Mouse (Mus musculus) limb, embryonic 12.5 days (tissue): ENCODE results near the gene E130309D02Rik. TPM values are rescaled to one million over a fixed set of nuclear protein-coding genes. Genes with fewer than 3 reads are reported as not detected.

Source experiments
- ATAC-seq: fragments of 200-750 bp; cut with Nextera tagmentation; 2 replicates; pipeline ENCODE4 v1.8.0; 2017; ENCODE audit warnings: low read depth, moderate TSS enrichment; ENCODE audit not compliant: insufficient number of reproducible peaks, insufficient read depth, low FRiP score, low TSS enrichment
- H3K27ac ChIP-seq: fragments of 300-500 bp; sonication (generic); 2 replicates; pipeline ENCODE4 v1.5.1; 2016; ENCODE audit warnings: mild to moderate bottlenecking, moderate library complexity
- H3K27me3 ChIP-seq: fragments of 300-500 bp; sonication (generic); 2 replicates; pipeline ENCODE4 v1.6.1; 2016; ENCODE audit warnings: mild to moderate bottlenecking, moderate library complexity
- H3K36me3 ChIP-seq: fragments of 300-500 bp; sonication (generic); 2 replicates; pipeline ENCODE4 v1.6.1; 2016; ENCODE audit warnings: mild to moderate bottlenecking, moderate library complexity
- H3K4me1 ChIP-seq: fragments of 300-500 bp; sonication (generic); replicated peaks from 2 replicates; pipeline ENCODE4 v1.6.1; 2016
- H3K4me2 ChIP-seq: fragments of 300-500 bp; sonication (generic); 2 replicates; pipeline ENCODE4 v1.6.1; 2016; ENCODE audit warnings: mild to moderate bottlenecking, moderate library complexity
- H3K4me3 ChIP-seq: fragments of 300-500 bp; sonication (generic); replicated peaks from 2 replicates; pipeline ENCODE4 v1.5.1; 2016; ENCODE audit warnings: mild to moderate bottlenecking
- H3K9ac ChIP-seq: fragments of 300-500 bp; sonication (generic); replicated peaks from 2 replicates; pipeline ENCODE4 v1.6.1; 2016; ENCODE audit warnings: mild to moderate bottlenecking, moderate library complexity
- H3K9me3 ChIP-seq: fragments of 300-500 bp; sonication (generic); 2 replicates; pipeline ENCODE4 v1.6.1; 2016; ENCODE audit warnings: mild to moderate bottlenecking, moderate library complexity
- WGBS: fragments of 180-500 bp; shearing (Covaris S2); methylation state at CpG from one replicate; pipeline ENCODE4 v1.1.7; 2016; 5-methylcytosine and 5-hydroxymethylcytosine counted together
- polyA plus RNA-seq: library from polyadenylated mRNA; unstranded; fragments of >200 nt; fragmentation: Nextera tagmentation; extraction: Ambion mirVana; gene quantifications from 2 replicates; pipeline ENCODE4 v1.2.1, GENCODE M21; 2016

The E130309D02Rik gene
- polyA plus RNA-seq, 1 experiment from 2014 or later = 53.9 TPM

DNA sequence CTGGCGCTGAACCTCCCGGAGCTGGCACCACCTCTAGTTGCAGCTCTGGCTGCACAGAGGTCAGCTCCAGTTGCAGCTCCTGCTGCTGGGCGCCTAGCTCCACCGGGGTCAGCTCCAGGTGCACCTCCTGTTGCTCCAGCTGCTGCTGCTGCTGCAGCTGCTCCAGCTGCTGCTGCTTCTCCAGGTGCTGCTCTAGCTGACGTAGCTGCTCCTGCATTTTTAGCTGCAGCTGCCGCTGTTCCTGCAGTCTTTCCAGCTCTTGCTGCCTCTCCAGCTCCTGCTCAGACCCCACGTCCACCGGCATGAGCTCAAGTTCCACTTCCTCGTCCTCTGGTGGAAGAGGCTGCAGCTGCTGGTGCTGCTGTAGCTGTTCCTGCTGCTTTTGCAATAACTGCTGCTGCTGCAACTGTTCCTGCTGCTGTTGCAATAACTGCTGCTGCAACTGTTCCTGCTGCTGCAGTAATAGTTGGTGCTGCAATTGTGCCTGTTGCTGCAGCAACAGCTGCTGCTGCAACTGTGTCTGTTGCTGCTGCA, 26.7 kb downstream of the E130309D02Rik start:
- no peak for ATAC-seq
- no peaks in the 10 kb centered on the region for H3K9me3 ChIP-seq
- peak overlapping the region; percentile 37; the same call in 1 of the 2 replicates for H3K9ac ChIP-seq
- peaks cover 18% of the 10 kb centered on the region for H3K4me1 ChIP-seq
- peak overlapping the region; percentile 57 for H3K4me2 ChIP-seq
- H3K27ac ChIP-seq = no peak overlapping the region
- WGBS = 8% methylated on average over 9 of the region's 9 CpGs
- peak overlapping the region; percentile 36 for H3K4me3 ChIP-seq
- H3K36me3 ChIP-seq = no peaks in the 10 kb centered on the region
- peaks cover 96% of the 10 kb centered on the region for H3K27me3 ChIP-seq

- under 1% methylated on average over 48 of the region's 48 CpGs for WGBS
- Histone ChIP-seq H3K27me3 (peaks cover 94% of the 10 kb centered on the region), H3K9me3 (no peaks in the 10 kb centered on the region), H3K27ac (no peak overlapping the region), H3K4me1 (peaks cover 16% of the 10 kb centered on the region), H3K36me3 (no peaks in the 10 kb centered on the region), H3K4me2 (peak overlapping the region; percentile 57), H3K9ac (peak overlapping the region; percentile 37), H3K4me3 (peak overlapping the region; percentile 36)
- ATAC-seq = no peak
These were observed 27.3 kb downstream of the E130309D02Rik start for GRCm38 (mm10) chr5:143287774-143288328.

- no peak for ATAC-seq
- Histone ChIP-seq H3K9ac (no peak overlapping the region), H3K4me2 (no peak overlapping the region), H3K36me3 (no peaks in the 10 kb centered on the region), H3K27ac (no peak overlapping the region), H3K9me3 (no peaks in the 10 kb centered on the region), H3K27me3 (peaks cover 83% of the 10 kb centered on the region), H3K4me1 (peaks cover 16% of the 10 kb centered on the region), H3K4me3 (no peak overlapping the region)
- WGBS = 47% methylated on average over 6 of the region's 6 CpGs
These were observed 30.4 kb downstream of the E130309D02Rik start for GRCm38 (mm10) chr5:143284762-143285161.

DNA sequence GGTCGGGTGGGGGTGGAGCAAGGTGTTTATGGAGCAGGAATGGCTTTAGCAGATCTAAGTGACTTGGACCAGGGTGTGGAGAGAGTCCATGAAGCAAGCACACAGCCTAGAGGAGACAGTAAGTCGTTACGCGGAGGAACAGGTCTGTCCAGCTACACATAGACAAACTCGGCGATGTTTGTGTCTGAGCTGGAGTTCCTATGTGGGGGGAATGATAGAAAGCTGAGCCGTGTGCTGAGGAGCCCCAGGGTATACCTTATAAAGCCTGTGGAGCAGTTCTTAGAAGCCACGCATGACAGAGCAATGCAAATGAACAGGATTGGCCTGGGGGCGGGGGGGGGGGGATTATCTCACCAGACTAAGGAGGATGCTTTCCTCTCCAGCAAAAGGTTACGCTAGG, 35.9 kb downstream of the E130309D02Rik start:
- Histone ChIP-seq H3K9me3 (no peaks in the 10 kb centered on the region), H3K36me3 (no peaks in the 10 kb centered on the region), H3K4me2 (no peak overlapping the region), H3K4me1 (no peaks in the 10 kb centered on the region), H3K27ac (no peak overlapping the region), H3K4me3 (no peak overlapping the region), H3K27me3 (peaks cover 66% of the 10 kb centered on the region), H3K9ac (no peak overlapping the region)
- 50% methylated on average over 10 of the region's 10 CpGs for WGBS
- ATAC-seq = no peak

DNA sequence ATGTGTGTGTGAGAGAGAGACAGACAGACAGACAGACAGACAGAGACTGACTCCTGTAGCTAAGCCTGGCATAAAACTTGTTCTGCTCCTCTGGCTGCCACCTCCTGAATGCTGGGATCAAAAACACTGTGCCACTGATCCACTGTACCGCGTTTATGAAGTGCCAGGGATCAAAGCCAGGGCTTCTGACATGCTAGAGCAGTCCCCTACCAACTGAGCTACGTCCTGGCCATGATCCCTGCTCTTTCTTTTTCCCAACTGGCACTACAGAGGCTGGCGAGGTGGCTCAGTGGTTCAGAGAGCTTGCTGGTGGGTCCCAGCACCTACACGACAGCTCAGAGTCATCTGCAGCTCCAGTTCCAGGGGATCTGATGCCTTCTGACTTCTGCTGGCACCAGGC, 39.4 kb downstream of the E130309D02Rik start:
- no peak overlapping the region for H3K4me2 ChIP-seq
- H3K9me3 ChIP-seq = no peaks in the 10 kb centered on the region
- ATAC-seq = no peak
- H3K9ac ChIP-seq = no peak overlapping the region
- H3K27ac ChIP-seq = no peak overlapping the region
- H3K4me1 ChIP-seq = peaks cover 5% of the 10 kb centered on the region
- 49% methylated on average over 5 of the region's 5 CpGs for WGBS
- no peaks in the 10 kb centered on the region for H3K36me3 ChIP-seq
- H3K27me3 ChIP-seq = peaks cover 48% of the 10 kb centered on the region
- no peak overlapping the region for H3K4me3 ChIP-seq

DNA sequence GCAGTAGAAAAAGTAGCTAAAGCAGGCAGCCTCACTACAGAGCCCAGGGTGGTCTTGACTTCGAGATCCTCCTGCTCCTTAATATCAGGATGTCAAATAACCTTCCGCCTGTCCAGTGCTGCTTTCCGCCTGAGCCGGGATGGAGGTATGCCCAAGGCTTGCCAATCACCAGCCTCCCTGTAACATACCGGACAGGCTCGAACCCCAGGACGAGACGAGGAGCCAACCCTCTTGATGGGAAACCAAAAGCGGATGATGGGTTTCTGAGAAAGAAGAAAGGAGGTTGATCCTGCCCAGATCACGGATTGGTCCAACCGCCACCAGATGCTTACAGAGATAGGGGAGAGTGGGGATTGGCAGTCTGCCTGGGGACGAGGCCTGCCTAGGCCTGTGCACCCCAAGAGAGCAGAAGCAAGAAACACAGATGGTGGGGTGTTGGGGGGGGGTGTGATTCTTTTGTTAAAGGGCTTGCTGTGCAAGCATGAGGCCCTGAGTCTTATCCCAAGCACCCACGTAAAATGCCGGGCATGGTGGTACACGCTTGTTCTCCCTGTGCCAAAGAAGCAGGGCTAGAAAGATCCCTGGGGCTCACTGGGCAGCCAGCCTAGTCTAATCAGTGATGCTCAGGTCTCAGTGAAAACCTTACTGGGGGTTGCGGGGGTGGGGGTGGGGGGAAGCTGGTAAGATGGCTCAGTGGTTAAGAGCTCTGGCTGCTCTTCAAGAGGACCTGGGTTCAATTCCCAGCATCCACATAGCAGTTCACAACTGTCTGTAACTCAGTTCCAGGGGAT, 42.4 kb downstream of the E130309D02Rik start:
- WGBS = 91% methylated on average over 16 of the region's 16 CpGs

DNA sequence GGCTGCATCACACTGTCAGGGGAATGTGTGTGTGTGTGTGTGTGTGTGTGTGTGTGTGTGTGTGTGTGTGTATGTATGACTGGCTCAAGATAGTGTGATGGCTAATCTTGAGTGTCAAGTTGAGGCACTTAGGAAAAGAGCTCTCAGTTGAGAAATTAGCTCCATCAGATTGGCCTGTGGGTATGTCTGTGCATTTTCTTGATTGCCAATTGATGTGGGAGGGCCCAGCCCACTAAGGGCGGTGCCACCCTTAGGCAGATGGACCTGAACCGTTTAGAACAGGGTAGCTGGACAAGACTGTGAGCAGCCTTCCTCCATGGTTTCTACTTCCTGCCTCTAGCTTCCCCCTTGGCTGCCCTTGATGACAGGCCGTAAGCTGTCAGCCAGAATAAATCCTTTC, 43.1 kb downstream of the E130309D02Rik start:
- no peak overlapping the region for H3K27ac ChIP-seq
- H3K27me3 ChIP-seq = peaks cover 20% of the 10 kb centered on the region; the same call in 1 of the 2 replicates
- no peak overlapping the region for H3K4me2 ChIP-seq
- H3K4me1 ChIP-seq = peaks cover 21% of the 10 kb centered on the region
- H3K9ac ChIP-seq = no peak overlapping the region
- H3K9me3 ChIP-seq = no peaks in the 10 kb centered on the region
- no peak overlapping the region for H3K4me3 ChIP-seq
- 80% methylated on average over 3 of the region's 3 CpGs for WGBS
- no peaks in the 10 kb centered on the region for H3K36me3 ChIP-seq
- no peak for ATAC-seq

More for the DNA sequence above, 42.4 kb downstream of the E130309D02Rik start:
- Histone ChIP-seq H3K27me3 (peaks cover 26% of the 10 kb centered on the region; the same call in 1 of the 2 replicates), H3K4me1 (peaks cover 21% of the 10 kb centered on the region), H3K9ac (no peak overlapping the region), H3K27ac (no peak overlapping the region), H3K4me2 (no peak overlapping the region), H3K4me3 (no peak overlapping the region), H3K9me3 (no peaks in the 10 kb centered on the region), H3K36me3 (no peaks in the 10 kb centered on the region)
- ATAC-seq = no peak

DNA sequence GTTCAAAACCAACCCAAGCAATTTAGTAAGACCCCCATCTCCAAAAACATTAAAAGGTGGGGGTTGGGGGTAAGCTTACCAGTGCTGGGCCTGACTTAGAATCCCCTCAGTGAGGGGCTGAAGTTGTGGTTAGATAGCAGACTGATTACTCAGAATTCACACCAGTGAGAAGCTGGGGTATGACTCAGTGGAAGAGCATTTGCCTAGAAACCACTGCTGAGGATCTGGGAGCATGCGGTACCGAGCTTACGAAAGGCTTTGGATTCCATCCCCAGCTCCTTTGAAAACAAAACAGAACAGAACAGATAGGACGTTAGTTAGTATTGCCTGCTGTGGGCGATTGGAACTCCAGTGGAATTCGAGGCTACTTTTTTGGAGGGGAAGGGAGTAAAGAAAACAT, 43.5 kb downstream of the E130309D02Rik start:
- ATAC-seq = no peak
- peaks cover 21% of the 10 kb centered on the region for H3K4me1 ChIP-seq
- H3K4me2 ChIP-seq = no peak overlapping the region
- H3K36me3 ChIP-seq = no peaks in the 10 kb centered on the region
- H3K27ac ChIP-seq = no peak overlapping the region
- WGBS = 90% methylated on average over 6 of the region's 6 CpGs
- peaks cover 16% of the 10 kb centered on the region; the same call in 1 of the 2 replicates for H3K27me3 ChIP-seq
- H3K4me3 ChIP-seq = no peak overlapping the region
- H3K9ac ChIP-seq = no peak overlapping the region
- no peaks in the 10 kb centered on the region for H3K9me3 ChIP-seq

- no peaks in the 10 kb centered on the region for H3K9me3 ChIP-seq
- peak overlapping the region; percentile 91 for H3K4me3 ChIP-seq
- H3K9ac ChIP-seq = peak overlapping the region; percentile 90
- peaks cover 21% of the 10 kb centered on the region for H3K4me1 ChIP-seq
- H3K27me3 ChIP-seq = peaks cover 2% of the 10 kb centered on the region; the same call in 1 of the 2 replicates
- 4% methylated on average over 12 of the region's 12 CpGs for WGBS
- H3K27ac ChIP-seq = no peak overlapping the region
- peak overlapping the region; percentile 95 for H3K4me2 ChIP-seq
- 0 out of 2 replicates have a peak, but pooled peaks have one; percentile 19 for ATAC-seq
- no peaks in the 10 kb centered on the region for H3K36me3 ChIP-seq
These were observed 45.0 kb downstream of the E130309D02Rik start for GRCm38 (mm10) chr5:143270151-143270519.

DNA sequence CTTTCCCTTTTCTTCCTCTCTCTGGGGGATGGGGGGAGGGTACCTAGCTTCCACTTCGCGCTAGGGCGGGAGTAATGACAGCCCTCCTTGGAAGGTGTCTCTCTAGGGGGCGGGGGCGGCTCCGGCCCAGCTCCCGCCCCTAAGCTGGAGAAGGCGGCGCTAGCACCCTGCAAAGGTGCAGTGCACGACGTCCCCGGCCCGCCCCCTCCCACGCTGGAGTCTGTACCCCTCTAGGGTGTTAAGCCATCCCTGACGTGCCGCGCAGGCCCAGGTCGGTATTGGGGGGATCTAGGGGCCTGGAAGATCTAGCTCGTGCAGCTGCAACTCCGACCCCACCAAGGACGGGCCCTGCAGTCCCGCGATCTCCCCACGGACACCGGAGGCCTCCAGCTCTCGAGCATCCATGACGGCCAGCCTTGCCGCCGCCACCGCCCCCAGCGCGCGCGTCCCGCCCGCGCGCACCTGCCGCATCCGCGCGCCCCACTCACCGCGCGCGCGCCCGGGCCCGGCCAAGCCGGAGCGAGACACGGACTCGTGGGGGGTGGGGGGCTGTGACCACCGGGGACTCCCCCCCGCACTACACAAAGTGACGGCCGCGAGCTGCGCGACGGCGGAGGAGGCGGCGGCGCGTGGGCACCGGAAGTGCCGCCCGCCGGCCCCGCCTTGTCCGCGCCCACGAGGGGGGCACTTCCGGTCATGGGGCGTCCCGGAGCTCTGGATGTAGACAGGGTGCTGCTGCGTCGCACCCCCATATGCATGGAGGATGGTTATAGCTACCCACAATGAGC, 45.6 kb downstream of the E130309D02Rik start, which contains the start of gene Zfp316:
Gene Zfp316 (minus strand): TSS at position 660 of the 788 bp plus-strand sequence.
- H3K4me2 ChIP-seq = peak within 1 kb of the TSS; percentile 95
- peaks cover 21% of the 10 kb centered on the region for H3K4me1 ChIP-seq
- peak within 1 kb of the TSS; percentile 90 for H3K9ac ChIP-seq
- H3K4me3 ChIP-seq = peak within 1 kb of the TSS; percentile 91
- H3K36me3 ChIP-seq = peaks cover 4% of the 10 kb centered on the region; the same call in 1 of the 2 replicates
- under 1% methylated on average over 79 of the region's 79 CpGs for WGBS
- no peaks in the 10 kb centered on the region for H3K9me3 ChIP-seq
- H3K27me3 ChIP-seq = no peaks in the 10 kb centered on the region; the same call in 1 of the 2 replicates
- ATAC-seq = peak; percentile 67; the same call in 1 of the 2 replicates
- H3K27ac ChIP-seq = peak within 1 kb of the TSS; percentile 70
